Mouse (Mus musculus) neural tube, embryonic 11.5 days (tissue): ENCODE measurements around the gene Socs4. TPM values are rescaled to one million over a fixed set of nuclear protein-coding genes. Genes with fewer than 3 reads are reported as not detected.

ENCODE experiments used
- ATAC-seq: fragments of 200-750 bp; cut with Nextera tagmentation; 2 replicates; pipeline ENCODE4 v1.8.0; 2017; ENCODE audit warnings: moderate number of reproducible peaks, mild to moderate bottlenecking, moderate TSS enrichment, moderate library complexity; ENCODE audit not compliant: insufficient read depth, low FRiP score, low TSS enrichment
- DNase-seq: peaks from one replicate; pipeline ENCODE4 v3.0.0-alpha.2; 2015; ENCODE audit warnings: low spot score
- H3K27ac ChIP-seq: fragments of 300-500 bp; sonication (generic); 2 replicates; pipeline ENCODE4 v1.5.1; 2014; ENCODE audit warnings: low read depth, mild to moderate bottlenecking, low read length
- H3K27me3 ChIP-seq: fragments of 300-500 bp; sonication (generic); 2 replicates; pipeline ENCODE4 v1.6.1; 2014; ENCODE audit warnings: mild to moderate bottlenecking, low read length, mixed read lengths; ENCODE audit not compliant: control insufficient read depth, insufficient read depth
- H3K36me3 ChIP-seq: fragments of 300-500 bp; sonication (generic); 2 replicates; pipeline ENCODE4 v1.6.1; 2014; ENCODE audit warnings: mild to moderate bottlenecking, low read length, moderate library complexity, mixed read lengths; ENCODE audit not compliant: control insufficient read depth, insufficient read depth
- H3K4me1 ChIP-seq: fragments of 300-500 bp; sonication (generic); 2 replicates; pipeline ENCODE4 v1.6.1; 2014; ENCODE audit warnings: low read length, mixed read lengths; ENCODE audit not compliant: control insufficient read depth, insufficient read depth
- H3K4me2 ChIP-seq: fragments of 300-500 bp; sonication (generic); 2 replicates; pipeline ENCODE4 v1.6.1; 2014; ENCODE audit warnings: low read depth, mild to moderate bottlenecking, moderate library complexity
- H3K4me3 ChIP-seq: fragments of 300-500 bp; sonication (generic); 2 replicates; pipeline ENCODE4 v1.5.1; 2014; ENCODE audit warnings: low read depth, low read length
- H3K9ac ChIP-seq: fragments of 300-500 bp; sonication (generic); 2 replicates; pipeline ENCODE4 v1.6.1; 2014; ENCODE audit warnings: mild to moderate bottlenecking, low read length
- H3K9me3 ChIP-seq: fragments of 300-500 bp; sonication (generic); 2 replicates; pipeline ENCODE4 v1.6.1; 2016; ENCODE audit warnings: low read length; ENCODE audit not compliant: control insufficient read depth
- WGBS: fragments of 180-500 bp; shearing (Covaris S2); extraction: QIAGEN DNeasy Blood & Tissue Kit; methylation state at CpG from one replicate; pipeline ENCODE4 v1.1.7; 2014; 5-methylcytosine and 5-hydroxymethylcytosine counted together
- polyA plus RNA-seq: library from polyadenylated mRNA; unstranded; fragments of >200 nt; fragmentation: Nextera tagmentation; extraction: Ambion mirVana; gene quantifications from 2 replicates; pipeline ENCODE4 v1.2.1, GENCODE M21; 2014

The Socs4 gene
- polyA plus RNA-seq, 1 experiment from 2014 or later, result 5.0 TPM

- 93% methylated on average over 6 of the region's 6 CpGs for WGBS
- no peak overlapping the region for H3K4me2 ChIP-seq
- peaks cover 2% of the 10 kb centered on the region; the same call in 1 of the 2 replicates for H3K36me3 ChIP-seq
Measured at GRCm38 (mm10) chr14:47241046-47241445, 35.7 kb upstream of the Socs4 start.

GRCm38 (mm10) chr14:47242753-47243152 lies 34.0 kb upstream of the Socs4 start:
- H3K9ac ChIP-seq, result no peak overlapping the region
- H3K4me2 ChIP-seq, result no peak overlapping the region
- WGBS, result 81% methylated on average over 4 of the region's 4 CpGs
- H3K27me3 ChIP-seq, result no peaks in the 10 kb centered on the region
- ATAC-seq (no peak), DNase-seq (no peak)
- no peaks in the 10 kb centered on the region for H3K9me3 ChIP-seq
- no peak overlapping the region for H3K27ac ChIP-seq
- no peak overlapping the region for H3K4me3 ChIP-seq
- no peaks in the 10 kb centered on the region for H3K4me1 ChIP-seq
- peaks cover 5% of the 10 kb centered on the region for H3K36me3 ChIP-seq

More at GRCm38 (mm10) chr14:47241046-47241445, 35.7 kb upstream of the Socs4 start:
- ATAC-seq, result no peak
- H3K9ac ChIP-seq, result no peak overlapping the region
- H3K9me3 ChIP-seq, result no peaks in the 10 kb centered on the region
- H3K27ac ChIP-seq, result no peak overlapping the region
- H3K4me1 ChIP-seq, result no peaks in the 10 kb centered on the region
- no peak for DNase-seq
- no peaks in the 10 kb centered on the region for H3K27me3 ChIP-seq
- no peak overlapping the region for H3K4me3 ChIP-seq

- no peaks in the 10 kb centered on the region for H3K4me1 ChIP-seq
- no peak overlapping the region for H3K4me3 ChIP-seq
- WGBS, result 87% methylated on average over 6 of the region's 6 CpGs
- H3K27ac ChIP-seq, result no peak overlapping the region
- H3K9ac ChIP-seq, result no peak overlapping the region
- DNase-seq, result no peak
- H3K36me3 ChIP-seq, result peaks cover 7% of the 10 kb centered on the region
- no peaks in the 10 kb centered on the region for H3K9me3 ChIP-seq
- no peaks in the 10 kb centered on the region for H3K27me3 ChIP-seq
- H3K4me2 ChIP-seq, result no peak overlapping the region
- ATAC-seq, result no peak
Measured at GRCm38 (mm10) chr14:47249839-47250238, 26.9 kb upstream of the Socs4 start.

- 92% methylated on average over 3 of the region's 3 CpGs for WGBS
- H3K36me3 ChIP-seq, result peaks cover 7% of the 10 kb centered on the region
- ATAC-seq (no peak), DNase-seq (no peak)
- H3K4me2 ChIP-seq, result no peak overlapping the region
- no peak overlapping the region for H3K4me3 ChIP-seq
- no peaks in the 10 kb centered on the region for H3K27me3 ChIP-seq
- no peak overlapping the region for H3K9ac ChIP-seq
- no peaks in the 10 kb centered on the region for H3K9me3 ChIP-seq
- H3K27ac ChIP-seq, result no peak overlapping the region
- no peaks in the 10 kb centered on the region for H3K4me1 ChIP-seq
Measured at GRCm38 (mm10) chr14:47264866-47265265, 11.9 kb upstream of the Socs4 start.

- ATAC-seq (no peak), DNase-seq (no peak)
- Histone ChIP-seq H3K27ac (no peak overlapping the region), H3K4me3 (no peak overlapping the region), H3K4me2 (no peak overlapping the region), H3K9me3 (no peaks in the 10 kb centered on the region), H3K4me1 (no peaks in the 10 kb centered on the region), H3K36me3 (peaks cover 7% of the 10 kb centered on the region), H3K27me3 (no peaks in the 10 kb centered on the region), H3K9ac (no peak overlapping the region)
- WGBS, result 92% methylated on average over 8 of the region's 8 CpGs
Measured at GRCm38 (mm10) chr14:47265829-47266228, 10.9 kb upstream of the Socs4 start.

GRCm38 (mm10) chr14:47269056-47269455 lies 7.7 kb upstream of the Socs4 start:
- 99% methylated on average over 4 of the region's 4 CpGs for WGBS
- H3K36me3 ChIP-seq, result peaks cover 11% of the 10 kb centered on the region
- DNase-seq, result no peak

GRCm38 (mm10) chr14:47269706-47270105 lies 7.0 kb upstream of the Socs4 start:
- no peaks in the 10 kb centered on the region for H3K27me3 ChIP-seq
- ATAC-seq (no peak), DNase-seq (no peak)
- peaks cover 11% of the 10 kb centered on the region for H3K36me3 ChIP-seq
- no peak overlapping the region for H3K4me3 ChIP-seq
- WGBS, result 92% methylated on average over 2 of the region's 2 CpGs
- H3K27ac ChIP-seq, result no peak overlapping the region
- no peaks in the 10 kb centered on the region for H3K4me1 ChIP-seq
- H3K4me2 ChIP-seq, result no peak overlapping the region
- H3K9me3 ChIP-seq, result no peaks in the 10 kb centered on the region
- H3K9ac ChIP-seq, result no peak overlapping the region

More at GRCm38 (mm10) chr14:47269056-47269455, 7.7 kb upstream of the Socs4 start:
- Histone ChIP-seq H3K9ac (no peak overlapping the region), H3K4me1 (no peaks in the 10 kb centered on the region), H3K9me3 (no peaks in the 10 kb centered on the region), H3K27ac (no peak overlapping the region), H3K4me3 (no peak overlapping the region), H3K4me2 (no peak overlapping the region), H3K27me3 (no peaks in the 10 kb centered on the region)
- ATAC-seq, result no peak

GRCm38 (mm10) chr14:47273751-47274150 lies 3.0 kb upstream of the Socs4 start:
- no peak overlapping the region for H3K27ac ChIP-seq
- no peak overlapping the region for H3K4me2 ChIP-seq
- DNase-seq, result no peak
- no peak for ATAC-seq
- peaks cover 6% of the 10 kb centered on the region; the same call in 1 of the 2 replicates for H3K4me1 ChIP-seq
- no peaks in the 10 kb centered on the region for H3K9me3 ChIP-seq
- WGBS, result 83% methylated on average over 3 of the region's 3 CpGs
- no peaks in the 10 kb centered on the region for H3K27me3 ChIP-seq
- H3K4me3 ChIP-seq, result no peak overlapping the region
- H3K9ac ChIP-seq, result no peak overlapping the region
- H3K36me3 ChIP-seq, result peaks cover 11% of the 10 kb centered on the region

- ATAC-seq, result no peak
- Histone ChIP-seq H3K9me3 (no peaks in the 10 kb centered on the region), H3K4me3 (peak overlapping the region; percentile 80), H3K36me3 (peaks cover 4% of the 10 kb centered on the region; the same call in 1 of the 2 replicates), H3K27me3 (no peaks in the 10 kb centered on the region), H3K27ac (no peak overlapping the region), H3K4me2 (peak overlapping the region; percentile 63), H3K9ac (no peak overlapping the region), H3K4me1 (peaks cover 6% of the 10 kb centered on the region; the same call in 1 of the 2 replicates)
- DNase-seq, result no peak
- 30% methylated on average over 3 of the region's 3 CpGs for WGBS
Measured at GRCm38 (mm10) chr14:47275417-47275816, 1.3 kb upstream of the Socs4 start.
